Mouse (Mus musculus): ENCODE data around the gene Zic4. TPM values are rescaled to one million over a fixed set of nuclear protein-coding genes. Genes with fewer than 3 reads are reported as not detected.

Zic4 gene
- polyA plus RNA-seq, 1 experiment: 1.3 TPM

DNA sequence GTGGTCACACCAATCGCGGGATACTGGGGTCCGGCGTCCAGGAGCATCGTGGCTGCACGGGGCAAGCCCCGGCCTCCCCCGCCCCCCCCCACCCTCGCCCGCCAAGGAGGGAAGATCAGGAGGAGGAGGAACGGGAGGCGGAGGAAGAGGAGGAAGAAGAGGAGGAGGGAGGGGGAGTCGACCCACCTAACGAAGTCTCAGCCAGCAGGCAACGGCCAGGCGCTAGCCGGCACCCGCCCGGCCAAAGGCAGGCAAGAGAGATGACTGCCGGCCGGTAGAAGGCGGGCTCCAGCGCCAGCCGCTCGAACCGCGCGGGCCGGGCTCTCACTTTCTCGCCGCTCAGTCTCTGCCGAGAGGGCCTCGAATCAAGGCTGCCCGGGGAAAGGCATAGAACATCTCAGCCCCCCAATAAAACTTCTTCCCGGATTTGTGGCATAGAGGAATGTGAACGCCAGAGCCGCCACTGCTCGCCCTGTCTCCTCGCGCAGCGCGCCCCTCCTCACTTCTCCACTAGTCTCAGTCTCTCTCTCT lies 2.8 kb downstream of the Zic4 start:
- TF ChIP-seq POLR2A (IDR thresholded peaks at IDR 0.05; ENCODE audit: insufficient read length, low read depth) (no peak), CEBPB (IDR thresholded peaks at IDR 0.05; ENCODE audit: insufficient read depth, poor library complexity, severe bottlenecking) (no peak), TCF12 (IDR thresholded peaks at IDR 0.05; ENCODE audit: insufficient read depth, poor library complexity, severe bottlenecking) (no peak), MAX (IDR thresholded peaks at IDR 0.05; ENCODE audit: low read depth) (no peak), REST (IDR thresholded peaks at IDR 0.05; ENCODE audit: insufficient read depth, insufficient read length) (no peak), MYOG (IDR thresholded peaks at IDR 0.05; ENCODE audit: control insufficient read depth in 1 of 3, insufficient read depth in 1 of 3, insufficient read length in 2 of 3, low read depth in 2 of 3) (no peak), E2F4 (IDR thresholded peaks at IDR 0.05; ENCODE audit: insufficient read depth) (no peak), TCF3 (IDR thresholded peaks at IDR 0.05; ENCODE audit: insufficient read length, low read depth) (no peak), POLR2AphosphoS2 (IDR thresholded peaks at IDR 0.05; ENCODE audit: insufficient read length, low read depth) (no peak), SRF (IDR thresholded peaks at IDR 0.05; ENCODE audit: control insufficient read depth, insufficient read length, low read depth) (no peak), MYOD1 (IDR thresholded peaks at IDR 0.05; ENCODE audit: control insufficient read depth in 1 of 3, insufficient read length in 2 of 3, low read depth in 2 of 3) (no peak), USF1 (IDR thresholded peaks at IDR 0.05; ENCODE audit: low read depth) (no peak)
- Histone ChIP-seq H3K27me3 (ENCODE audit: control insufficient read depth, insufficient read depth, insufficient read length) (no peaks in the 10 kb centered on the region), H3K36me3 (ENCODE audit: control insufficient read depth, insufficient read depth) (no peaks in the 10 kb centered on the region), H3ac (ENCODE audit: control insufficient read depth, insufficient read length) (peak overlapping the region; percentile 93), H3K4me3 (peak overlapping the region; percentile 51), H3K79me2 (ENCODE audit: control insufficient read depth, insufficient read depth) (peaks cover 16% of the 10 kb centered on the region), H3K4me2 (ENCODE audit: low read depth) (peak overlapping the region; percentile 42)

DNA sequence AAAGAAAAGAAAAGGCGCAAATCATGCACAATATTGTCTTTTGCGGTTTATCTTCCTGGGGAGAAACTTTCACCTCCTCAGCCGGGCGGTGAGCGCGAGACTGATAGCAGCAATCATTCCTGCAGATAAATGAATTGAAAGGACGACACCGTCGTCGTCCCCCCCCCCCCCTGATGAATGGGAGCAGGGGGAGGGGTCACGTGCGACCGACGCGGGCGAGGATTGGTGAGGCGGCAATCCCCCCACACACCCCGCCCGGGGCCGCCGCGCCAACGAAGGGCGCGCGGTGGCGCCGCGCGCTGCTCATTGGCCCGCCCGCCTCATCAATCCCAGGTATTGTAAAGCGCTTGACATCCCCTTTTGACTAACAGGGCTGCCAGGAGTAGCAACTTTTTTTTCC lies 3.5 kb downstream of the Zic4 start, which contains the start of gene Zic1:
Gene Zic1 (minus strand): TSS at position 147 of the 400 bp plus-strand sequence.
- Histone ChIP-seq H3K4me2 (ENCODE audit: low read depth) (peak within 1 kb of the TSS; percentile 50), H3K4me3 (peak within 1 kb of the TSS; percentile 51), H3K36me3 (ENCODE audit: control insufficient read depth, insufficient read depth) (no peaks in the 10 kb centered on the region), H3K79me2 (ENCODE audit: control insufficient read depth, insufficient read depth) (peaks cover 16% of the 10 kb centered on the region), H3ac (ENCODE audit: control insufficient read depth, insufficient read length) (peak within 1 kb of the TSS; percentile 93), H3K27me3 (ENCODE audit: control insufficient read depth, insufficient read depth, insufficient read length) (no peaks in the 10 kb centered on the region)
- TF ChIP-seq MYOD1 (IDR thresholded peaks at IDR 0.05; ENCODE audit: control insufficient read depth in 1 of 3, insufficient read length in 2 of 3, low read depth in 2 of 3) (no peak), USF1 (IDR thresholded peaks at IDR 0.05; ENCODE audit: low read depth) (peak; percentile 32)

DNA sequence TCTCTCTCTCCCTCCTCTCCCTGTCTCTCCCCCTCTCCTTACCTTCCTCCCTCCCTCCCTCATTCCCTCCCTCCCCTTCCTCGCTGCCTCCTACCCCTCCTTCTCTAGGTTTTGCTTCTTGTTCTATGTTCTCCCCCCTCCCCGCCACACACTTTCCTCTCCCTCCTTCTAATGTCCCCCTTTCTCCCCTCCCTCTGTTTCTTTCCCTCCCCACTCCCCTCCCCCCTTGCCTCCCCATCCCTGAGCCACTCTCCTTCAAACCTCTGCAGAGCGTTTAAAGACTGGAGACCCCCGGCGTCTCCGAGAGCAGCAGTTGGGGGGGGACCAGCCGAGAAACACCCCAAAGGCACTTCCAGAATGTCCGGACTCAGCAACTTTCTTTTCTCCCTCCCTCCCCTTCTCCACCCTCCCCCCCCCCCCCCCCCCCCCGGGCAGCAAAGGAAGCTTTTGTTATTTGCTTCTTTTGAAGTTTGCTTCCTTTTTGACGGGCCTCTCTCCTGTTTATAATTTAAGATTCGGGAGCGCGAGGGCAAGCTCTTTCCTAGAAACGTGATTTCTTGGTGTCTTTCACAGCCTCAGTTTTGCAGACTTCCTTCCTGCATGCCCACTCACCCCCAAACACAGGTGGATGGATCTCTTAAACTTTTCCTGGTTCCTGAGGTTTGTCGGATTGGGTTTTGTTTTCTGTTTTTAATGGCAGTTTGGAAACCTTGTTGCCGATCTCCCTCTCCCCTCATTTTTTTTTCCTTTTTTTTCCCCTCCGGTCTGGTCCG lies 4.2 kb downstream of the Zic4 start:
- peak overlapping the region; percentile 51 for H3K4me3 ChIP-seq
- no peaks in the 10 kb centered on the region for H3K27me3 ChIP-seq (ENCODE audit: control insufficient read depth, insufficient read depth, insufficient read length)
- peaks cover 16% of the 10 kb centered on the region for H3K79me2 ChIP-seq (ENCODE audit: control insufficient read depth, insufficient read depth)
- H3K4me2 ChIP-seq (ENCODE audit: low read depth): peak overlapping the region; percentile 50
- H3ac ChIP-seq (ENCODE audit: control insufficient read depth, insufficient read length): no peak overlapping the region
- H3K36me3 ChIP-seq (ENCODE audit: control insufficient read depth, insufficient read depth): no peaks in the 10 kb centered on the region
- TF ChIP-seq TCF3 (IDR thresholded peaks at IDR 0.05; ENCODE audit: insufficient read length, low read depth) (no peak), MYOD1 (IDR thresholded peaks at IDR 0.05; ENCODE audit: control insufficient read depth in 1 of 3, insufficient read length in 2 of 3, low read depth in 2 of 3) (no peak), TCF12 (IDR thresholded peaks at IDR 0.05; ENCODE audit: insufficient read depth, poor library complexity, severe bottlenecking) (no peak), USF1 (IDR thresholded peaks at IDR 0.05; ENCODE audit: low read depth) (no peak), SRF (IDR thresholded peaks at IDR 0.05; ENCODE audit: control insufficient read depth, insufficient read length, low read depth) (no peak), CEBPB (IDR thresholded peaks at IDR 0.05; ENCODE audit: insufficient read depth, poor library complexity, severe bottlenecking) (no peak), POLR2A (IDR thresholded peaks at IDR 0.05; ENCODE audit: insufficient read length, low read depth) (no peak), POLR2AphosphoS2 (IDR thresholded peaks at IDR 0.05; ENCODE audit: insufficient read length, low read depth) (no peak), MAX (IDR thresholded peaks at IDR 0.05; ENCODE audit: low read depth) (no peak), MYOG (IDR thresholded peaks at IDR 0.05; ENCODE audit: control insufficient read depth in 1 of 3, insufficient read depth in 1 of 3, insufficient read length in 2 of 3, low read depth in 2 of 3) (no peak)

DNA sequence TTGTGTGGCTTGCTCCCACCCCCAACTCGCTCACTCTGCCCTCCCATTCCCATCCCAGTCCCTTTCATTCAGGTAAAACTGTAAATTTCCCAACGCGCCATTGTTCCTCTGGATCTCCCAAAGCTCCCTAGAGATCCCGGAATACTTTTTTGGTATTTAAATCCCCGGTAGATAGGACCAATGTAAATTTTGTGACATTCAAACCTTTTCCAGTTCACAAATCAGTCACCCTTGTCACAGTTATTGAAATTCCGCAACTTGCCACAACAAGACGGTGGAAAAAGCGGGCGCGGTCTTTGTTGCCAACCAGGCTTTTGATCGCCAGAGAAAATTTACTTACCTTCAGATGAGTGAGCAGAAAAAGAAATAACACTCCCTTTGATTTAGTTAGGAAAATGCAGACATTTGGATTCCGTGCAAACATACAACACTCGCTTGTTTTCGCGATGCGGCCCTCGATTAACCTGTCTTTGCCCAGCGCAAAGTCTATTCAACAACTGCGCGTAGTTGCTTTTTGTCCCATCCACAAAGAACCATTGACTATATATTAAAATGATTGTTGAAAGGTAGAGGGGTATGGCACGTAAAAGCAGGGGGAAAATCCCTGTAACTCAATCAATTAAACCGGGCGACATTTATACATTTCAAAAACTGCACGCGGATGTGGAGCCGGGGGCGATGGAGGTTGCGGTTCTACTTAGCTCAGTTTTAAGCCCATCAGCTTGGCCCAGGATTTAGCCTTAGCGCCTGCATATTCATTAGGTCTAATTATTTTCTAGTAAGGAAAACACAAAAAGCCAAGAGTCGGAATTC lies 5.0 kb downstream of the Zic4 start:
- peaks cover 16% of the 10 kb centered on the region for H3K79me2 ChIP-seq (ENCODE audit: control insufficient read depth, insufficient read depth)
- no peak overlapping the region for H3K4me2 ChIP-seq (ENCODE audit: low read depth)
- H3K36me3 ChIP-seq (ENCODE audit: control insufficient read depth, insufficient read depth): no peaks in the 10 kb centered on the region
- H3ac ChIP-seq (ENCODE audit: control insufficient read depth, insufficient read length): no peak overlapping the region
- no peak overlapping the region for H3K4me3 ChIP-seq
- H3K27me3 ChIP-seq (ENCODE audit: control insufficient read depth, insufficient read depth, insufficient read length): no peaks in the 10 kb centered on the region
- TF ChIP-seq MAX (IDR thresholded peaks at IDR 0.05; ENCODE audit: low read depth): no peak
- no peak for TF ChIP-seq CEBPB (IDR thresholded peaks at IDR 0.05; ENCODE audit: insufficient read depth, poor library complexity, severe bottlenecking)

DNA sequence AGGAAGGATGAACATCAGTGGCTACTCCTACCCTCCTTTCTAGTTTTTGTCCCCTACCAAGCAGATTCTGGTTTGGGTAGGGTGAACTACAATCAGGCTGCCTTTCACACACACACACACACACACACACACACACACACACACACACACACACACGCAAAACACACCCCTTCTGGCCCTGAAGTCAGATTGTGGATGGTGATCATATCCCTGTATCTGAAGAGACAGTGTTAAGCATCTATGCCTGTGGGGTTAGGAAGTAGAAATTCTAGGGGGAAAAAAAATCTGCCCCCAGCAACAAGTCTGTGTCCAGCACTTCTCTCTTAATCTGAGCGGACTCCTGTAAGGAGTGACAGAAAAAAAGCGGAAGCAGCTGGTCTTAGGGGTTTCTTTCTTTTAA lies 5.9 kb downstream of the Zic4 start:
- Histone ChIP-seq H3K79me2 (ENCODE audit: control insufficient read depth, insufficient read depth) (peaks cover 8% of the 10 kb centered on the region), H3K36me3 (ENCODE audit: control insufficient read depth, insufficient read depth) (no peaks in the 10 kb centered on the region), H3K4me2 (ENCODE audit: low read depth) (no peak overlapping the region), H3ac (ENCODE audit: control insufficient read depth, insufficient read length) (no peak overlapping the region), H3K27me3 (ENCODE audit: control insufficient read depth, insufficient read depth, insufficient read length) (no peaks in the 10 kb centered on the region), H3K4me3 (no peak overlapping the region)
- no peak for TF ChIP-seq SRF (IDR thresholded peaks at IDR 0.05; ENCODE audit: control insufficient read depth, insufficient read length, low read depth)
- no peak for TF ChIP-seq MYOD1 (IDR thresholded peaks at IDR 0.05; ENCODE audit: control insufficient read depth in 1 of 3, insufficient read length in 2 of 3, low read depth in 2 of 3)
- no peak for TF ChIP-seq POLR2A (IDR thresholded peaks at IDR 0.05; ENCODE audit: insufficient read length, low read depth)
- no peak for TF ChIP-seq TCF12 (IDR thresholded peaks at IDR 0.05; ENCODE audit: insufficient read depth, poor library complexity, severe bottlenecking)
- TF ChIP-seq E2F4 (IDR thresholded peaks at IDR 0.05; ENCODE audit: insufficient read depth): no peak
- TF ChIP-seq TCF3 (IDR thresholded peaks at IDR 0.05; ENCODE audit: insufficient read length, low read depth): no peak
- TF ChIP-seq POLR2AphosphoS2 (IDR thresholded peaks at IDR 0.05; ENCODE audit: insufficient read length, low read depth): no peak
- TF ChIP-seq MYOG (IDR thresholded peaks at IDR 0.05; ENCODE audit: control insufficient read depth in 1 of 3, insufficient read depth in 1 of 3, insufficient read length in 2 of 3, low read depth in 2 of 3): no peak

Data from myocyte (in vitro differentiated cells).